Mouse (Mus musculus) hindbrain, embryonic 16.5 days (tissue): ENCODE measurements around the gene Vamp8. TPM values are rescaled to one million over a fixed set of nuclear protein-coding genes. Genes with fewer than 3 reads are reported as not detected.

Experiments used
- ATAC-seq: fragments of 200-750 bp; cut with Nextera tagmentation; 2 replicates; pipeline ENCODE4 v1.8.0; 2017; ENCODE audit warnings: moderate TSS enrichment, moderate library complexity
- H3K27ac ChIP-seq: fragments of 300-500 bp; sonication (generic); 2 replicates; pipeline ENCODE4 v1.5.1; 2014; ENCODE audit warnings: low read depth, mild to moderate bottlenecking, control low read depth, low read length, moderate library complexity
- H3K27me3 ChIP-seq: fragments of 300-500 bp; sonication (generic); replicated peaks from 2 replicates; pipeline ENCODE4 v1.6.1; 2014; ENCODE audit warnings: low read length; ENCODE audit not compliant: control insufficient read depth, insufficient read depth
- H3K36me3 ChIP-seq: fragments of 300-500 bp; sonication (generic); 2 replicates; pipeline ENCODE4 v1.6.1; 2014; ENCODE audit warnings: mild to moderate bottlenecking, low read length, moderate library complexity, mixed read lengths; ENCODE audit not compliant: control insufficient read depth, insufficient read depth
- H3K4me1 ChIP-seq: fragments of 300-500 bp; sonication (generic); 2 replicates; pipeline ENCODE4 v1.6.1; 2014; ENCODE audit warnings: low read depth, low read length; ENCODE audit not compliant: control insufficient read depth, insufficient read depth
- H3K4me2 ChIP-seq: fragments of 300-500 bp; sonication (generic); 2 replicates; pipeline ENCODE4 v1.6.1; 2014; ENCODE audit warnings: mild to moderate bottlenecking, low read length, control low read depth, moderate library complexity
- H3K4me3 ChIP-seq: fragments of 300-500 bp; sonication (generic); 2 replicates; pipeline ENCODE4 v1.5.1; 2014; ENCODE audit warnings: mild to moderate bottlenecking, low read length, control low read depth, moderate library complexity
- H3K9ac ChIP-seq: fragments of 300-500 bp; sonication (generic); 2 replicates; pipeline ENCODE4 v1.6.1; 2014; ENCODE audit warnings: low read depth, mild to moderate bottlenecking, control low read depth, low read length, moderate library complexity
- H3K9me3 ChIP-seq: fragments of 300-500 bp; sonication (generic); 2 replicates; pipeline ENCODE4 v1.6.1; 2014; ENCODE audit warnings: mild to moderate bottlenecking, low read length, moderate library complexity; ENCODE audit not compliant: control insufficient read depth
- WGBS: fragments of 180-500 bp; shearing (Covaris S2); extraction: QIAGEN DNeasy Blood & Tissue Kit; methylation state at CpG from one replicate; pipeline ENCODE4 v1.1.7; 2014; 5-methylcytosine and 5-hydroxymethylcytosine counted together
- polyA plus RNA-seq: library from polyadenylated mRNA; unstranded; fragments of >200 nt; fragmentation: Nextera tagmentation; extraction: Ambion mirVana; gene quantifications from 2 replicates; pipeline ENCODE4 v1.2.1, GENCODE M21; 2015

The Vamp8 gene
- polyA plus RNA-seq, 1 experiment from 2014 or later: 28.5 TPM

DNA sequence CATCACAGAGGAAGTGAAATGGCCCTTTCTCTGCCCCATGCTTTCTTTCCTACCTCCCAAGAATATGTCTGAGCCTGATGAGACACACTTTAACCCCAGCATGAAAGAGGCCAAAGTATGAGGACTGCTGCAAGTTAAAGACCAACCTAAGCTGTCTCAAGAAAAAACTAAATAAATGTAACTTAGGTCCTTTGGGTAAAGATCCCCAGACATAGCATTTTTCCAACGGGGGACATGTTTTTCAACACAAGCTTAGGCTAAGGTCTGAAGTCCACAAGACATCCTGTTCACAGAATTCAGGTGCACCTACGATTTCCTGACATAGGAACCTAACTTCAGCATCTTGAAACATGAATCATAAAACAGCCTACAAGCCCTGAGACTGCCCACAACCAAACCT lies 40.3 kb downstream of the Vamp8 start:
- Histone ChIP-seq H3K36me3 (peaks cover 12% of the 10 kb centered on the region; the same call in 1 of the 2 replicates), H3K4me1 (peaks cover 33% of the 10 kb centered on the region)
- ATAC-seq: no peak

DNA sequence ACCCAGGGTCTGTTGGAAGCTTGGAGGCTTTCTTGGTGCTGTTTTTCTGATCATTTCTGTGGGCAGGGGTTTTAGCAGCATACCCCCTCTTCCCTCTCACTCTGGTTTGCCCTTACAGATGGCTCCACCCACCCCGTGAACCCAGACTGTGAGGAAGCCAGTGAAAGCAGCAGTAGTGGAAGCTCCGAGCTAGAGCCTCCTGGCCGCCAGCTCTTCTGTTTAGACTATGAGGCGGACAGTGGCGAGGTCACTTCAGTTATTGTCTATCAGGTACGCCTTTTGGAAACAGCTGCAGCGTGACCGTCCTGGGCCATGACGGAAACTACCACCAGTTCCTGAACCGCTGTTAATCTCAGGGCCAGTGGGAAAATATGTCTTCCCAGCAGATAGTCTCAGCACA lies 42.1 kb downstream of the Vamp8 start:
- H3K9ac ChIP-seq: peak overlapping the region; percentile 78; the same call in 1 of the 2 replicates

More for the DNA sequence above, 40.3 kb downstream of the Vamp8 start:
- 97% methylated on average over 2 of the region's 2 CpGs for WGBS
- Histone ChIP-seq H3K27me3 (no peaks in the 10 kb centered on the region), H3K4me2 (no peak overlapping the region), H3K27ac (no peak overlapping the region), H3K9ac (no peak overlapping the region), H3K9me3 (no peaks in the 10 kb centered on the region), H3K4me3 (no peak overlapping the region)

DNA sequence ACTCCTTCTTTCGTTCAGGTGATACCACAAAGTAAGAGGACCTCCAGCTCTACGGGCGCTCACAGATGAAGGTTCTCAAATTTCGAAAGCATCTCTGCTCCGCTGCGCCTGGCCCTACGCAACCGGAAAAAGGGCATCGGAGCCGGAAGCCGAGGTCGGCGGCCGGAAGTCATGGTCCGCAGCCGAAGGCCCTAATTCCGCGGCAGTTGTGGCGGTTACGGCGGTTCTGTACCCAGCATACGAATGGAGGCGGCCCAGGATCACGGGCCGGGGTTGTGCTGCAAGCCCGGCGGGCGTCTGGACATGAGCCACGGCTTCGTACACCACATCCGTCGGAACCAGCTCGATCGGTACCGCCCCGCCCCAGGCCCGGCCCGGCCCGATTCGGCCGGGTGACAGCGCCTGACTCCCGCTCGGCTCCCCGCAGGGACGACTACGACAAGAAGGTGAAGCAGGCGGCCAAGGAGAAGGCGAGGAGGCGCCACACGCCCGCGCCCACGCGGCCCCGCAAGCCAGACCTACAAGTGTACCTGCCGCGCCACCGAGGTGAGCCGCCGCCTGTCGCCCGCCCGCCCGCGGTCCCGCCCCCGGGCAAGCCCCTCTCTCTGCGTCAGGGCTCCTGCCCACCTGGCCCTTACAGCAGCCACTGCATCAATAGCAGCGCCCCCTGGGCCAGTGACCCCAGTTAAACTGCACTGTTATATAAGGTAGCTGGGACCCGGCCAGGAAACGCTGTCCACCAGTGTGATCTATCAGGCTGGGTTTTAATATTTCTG lies 43.1 kb downstream of the Vamp8 start, which contains the start of gene 0610030E20Rik:
0610030E20Rik (plus strand) TSS at position 152 of the 776 bp plus-strand sequence.
- Histone ChIP-seq H3K36me3 (peaks cover 12% of the 10 kb centered on the region; the same call in 1 of the 2 replicates), H3K4me2 (peak within 1 kb of the TSS; percentile 86), H3K9ac (peak within 1 kb of the TSS; percentile 78), H3K27me3 (no peaks in the 10 kb centered on the region), H3K4me1 (peaks cover 35% of the 10 kb centered on the region), H3K27ac (peak within 1 kb of the TSS; percentile 80), H3K4me3 (peak within 1 kb of the TSS; percentile 58), H3K9me3 (no peaks in the 10 kb centered on the region)
- WGBS: under 1% methylated on average over 68 of the region's 72 CpGs
- ATAC-seq: peak; percentile 67

More for the DNA sequence above, 42.1 kb downstream of the Vamp8 start:
- H3K4me1 ChIP-seq: peaks cover 35% of the 10 kb centered on the region
- H3K27me3 ChIP-seq: no peaks in the 10 kb centered on the region
- no peak overlapping the region for H3K4me3 ChIP-seq
- H3K27ac ChIP-seq: no peak overlapping the region
- no peak for ATAC-seq
- H3K36me3 ChIP-seq: peaks cover 12% of the 10 kb centered on the region; the same call in 1 of the 2 replicates
- no peaks in the 10 kb centered on the region for H3K9me3 ChIP-seq
- WGBS: 76% methylated on average over 10 of the region's 10 CpGs
- H3K4me2 ChIP-seq: peak overlapping the region; percentile 86

DNA sequence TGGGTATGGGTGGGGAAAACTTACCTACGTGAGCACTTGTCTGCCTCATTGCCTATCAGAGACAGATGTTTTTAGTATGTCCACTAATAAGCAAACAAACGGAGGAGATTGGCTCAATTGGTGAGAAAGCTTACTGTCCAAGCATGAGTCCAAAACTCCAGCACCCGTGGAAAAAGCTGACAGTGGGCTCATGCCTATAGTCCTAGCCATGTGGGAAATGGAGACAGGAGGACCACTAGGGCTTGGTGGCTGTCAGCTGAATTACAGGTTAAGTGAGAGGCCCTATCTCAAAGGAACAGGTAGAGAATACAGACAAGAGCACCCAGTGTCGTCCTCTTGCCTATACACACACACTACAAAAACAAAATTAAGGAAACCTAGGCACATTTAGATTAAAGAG lies 44.2 kb downstream of the Vamp8 start:
- H3K4me3 ChIP-seq: no peak overlapping the region
- no peak overlapping the region for H3K9ac ChIP-seq
- no peak overlapping the region for H3K27ac ChIP-seq
- no peaks in the 10 kb centered on the region for H3K27me3 ChIP-seq
- H3K4me1 ChIP-seq: peaks cover 35% of the 10 kb centered on the region
- ATAC-seq: no peak
- no peaks in the 10 kb centered on the region for H3K9me3 ChIP-seq
- H3K4me2 ChIP-seq: no peak overlapping the region; the same call in 1 of the 2 replicates
- peaks cover 12% of the 10 kb centered on the region; the same call in 1 of the 2 replicates for H3K36me3 ChIP-seq
- WGBS: 87% methylated on average over 4 of the region's 4 CpGs

DNA sequence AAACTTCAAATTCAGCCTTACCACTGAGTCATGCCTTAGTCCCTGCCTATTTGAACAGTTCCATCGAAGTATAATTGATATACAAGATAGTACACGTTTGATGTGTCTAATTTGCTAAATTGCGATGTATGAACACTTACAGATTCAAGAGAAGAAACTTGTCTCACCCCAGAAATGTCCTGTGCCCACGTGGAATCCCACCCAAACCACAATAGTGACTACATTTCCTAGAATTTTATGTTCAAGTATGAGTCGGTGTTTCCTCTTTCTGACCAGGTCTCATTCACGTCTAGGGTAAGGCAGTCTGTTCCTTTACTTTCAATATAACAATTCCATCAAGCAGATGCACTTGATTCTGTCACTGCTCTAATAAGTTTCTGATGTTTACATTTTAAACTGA lies 44.9 kb downstream of the Vamp8 start:
- Histone ChIP-seq H3K4me3 (peak overlapping the region; percentile 100), H3K9me3 (no peaks in the 10 kb centered on the region), H3K27me3 (no peaks in the 10 kb centered on the region), H3K4me2 (peak overlapping the region; percentile 99), H3K9ac (no peak overlapping the region), H3K4me1 (peaks cover 35% of the 10 kb centered on the region), H3K27ac (no peak overlapping the region), H3K36me3 (peaks cover 9% of the 10 kb centered on the region; the same call in 1 of the 2 replicates)
- no peak for ATAC-seq
- 46% methylated on average over 6 of the region's 6 CpGs for WGBS

DNA sequence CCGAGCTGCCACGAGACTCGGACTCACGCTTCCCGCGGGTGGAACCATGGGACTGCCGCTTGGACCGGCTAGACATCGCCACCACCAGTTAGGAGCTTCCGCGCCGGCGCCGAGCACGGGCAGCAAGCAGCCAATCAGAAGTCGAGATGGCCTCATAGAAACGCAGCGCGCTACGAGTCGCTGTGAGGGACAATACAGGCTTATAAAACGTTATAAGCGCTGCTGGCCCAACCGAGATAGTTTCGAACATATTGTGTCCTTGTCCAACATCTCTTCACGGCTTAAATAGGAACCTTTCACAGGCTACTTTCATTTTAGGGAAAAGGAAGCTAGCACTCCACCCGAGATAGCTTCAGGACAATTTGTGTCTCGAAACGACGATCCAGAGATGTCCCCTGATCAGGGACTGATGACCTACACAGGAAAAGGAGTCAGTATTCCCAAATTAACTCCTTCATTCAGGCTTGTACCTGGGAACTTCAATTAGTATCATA lies 45.4 kb downstream of the Vamp8 start, which contains the start of gene Usp39:
Usp39 (minus strand) TSS at position 111 of the 494 bp plus-strand sequence.
- H3K4me2 ChIP-seq: peak within 1 kb of the TSS; percentile 99
- no peaks in the 10 kb centered on the region for H3K27me3 ChIP-seq
- peaks cover 35% of the 10 kb centered on the region for H3K4me1 ChIP-seq
- WGBS: 1% methylated on average over 30 of the region's 30 CpGs
- peak within 1 kb of the TSS; percentile 92 for H3K9ac ChIP-seq
- peak within 1 kb of the TSS; percentile 100 for H3K4me3 ChIP-seq
- H3K9me3 ChIP-seq: no peaks in the 10 kb centered on the region
- H3K36me3 ChIP-seq: peaks cover 4% of the 10 kb centered on the region; the same call in 1 of the 2 replicates
- peak; percentile 87 for ATAC-seq
- H3K27ac ChIP-seq: peak within 1 kb of the TSS; percentile 75

DNA sequence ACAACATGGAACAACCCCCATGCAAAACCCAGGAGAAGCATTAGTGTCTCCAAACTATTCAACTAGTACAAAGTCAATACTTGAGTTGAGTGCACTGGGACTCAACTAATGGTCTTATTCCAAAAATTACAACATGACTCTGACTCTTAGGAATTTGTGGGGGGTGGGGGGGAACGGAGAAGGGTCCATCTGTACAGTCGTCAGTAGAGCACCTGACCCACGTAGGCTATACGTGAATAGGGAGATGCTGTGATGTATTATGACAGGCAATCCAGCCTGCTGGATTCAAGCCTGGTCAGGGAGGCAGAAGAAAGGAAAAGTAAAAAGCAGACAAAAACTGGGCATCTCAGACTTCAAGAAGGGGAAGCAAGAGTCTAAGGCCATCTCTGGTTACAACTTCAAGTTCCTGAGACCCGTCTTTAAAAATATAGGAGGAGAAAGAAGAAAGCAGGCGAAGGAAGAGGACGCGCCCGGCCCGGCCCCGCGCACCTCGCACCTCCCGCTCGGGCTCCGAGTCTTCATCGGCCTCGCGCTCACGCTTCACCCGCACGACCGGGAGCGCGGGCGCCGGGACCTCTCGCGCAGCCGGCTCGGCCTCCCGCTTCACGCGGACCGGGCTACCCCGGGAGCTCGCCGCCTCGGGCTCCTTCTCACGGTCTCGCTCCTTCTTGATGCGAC lies 46.0 kb downstream of the Vamp8 start:
- no peaks in the 10 kb centered on the region for H3K27me3 ChIP-seq
- H3K4me1 ChIP-seq: peaks cover 35% of the 10 kb centered on the region
- H3K9me3 ChIP-seq: no peaks in the 10 kb centered on the region
- peak overlapping the region; percentile 100 for H3K4me3 ChIP-seq
- peak; percentile 61 for ATAC-seq
- peak overlapping the region; percentile 92 for H3K9ac ChIP-seq
- H3K27ac ChIP-seq: peak overlapping the region; percentile 75
- WGBS: under 1% methylated on average over 41 of the region's 42 CpGs
- peaks cover 3% of the 10 kb centered on the region; the same call in 1 of the 2 replicates for H3K36me3 ChIP-seq
- H3K4me2 ChIP-seq: peak overlapping the region; percentile 99

DNA sequence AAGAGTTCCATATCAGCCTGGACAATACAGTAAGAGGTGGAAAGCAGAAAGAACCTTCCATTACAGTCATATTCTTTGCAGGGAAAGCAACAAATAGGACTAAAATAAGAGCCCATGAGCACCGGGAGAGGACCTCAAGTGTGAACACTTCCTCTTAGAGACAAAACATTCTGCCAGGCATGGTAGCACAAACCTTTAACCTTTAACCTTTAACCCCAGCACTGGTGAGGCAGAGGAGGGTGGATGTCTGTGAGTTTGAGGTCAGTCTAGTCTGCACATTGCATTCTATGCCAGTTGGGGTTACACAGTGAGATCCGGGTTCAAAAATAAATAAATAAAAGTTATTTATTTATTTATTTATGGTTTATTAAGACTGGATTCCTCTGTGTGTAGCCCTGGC lies 50.0 kb downstream of the Vamp8 start:
- no peaks in the 10 kb centered on the region for H3K27me3 ChIP-seq
- H3K9ac ChIP-seq: no peak overlapping the region
- 62% methylated on average over 2 of the region's 2 CpGs for WGBS
- no peak overlapping the region for H3K4me2 ChIP-seq
- H3K4me3 ChIP-seq: no peak overlapping the region
- H3K36me3 ChIP-seq: peaks cover 19% of the 10 kb centered on the region
- H3K27ac ChIP-seq: no peak overlapping the region
- H3K4me1 ChIP-seq: peaks cover 12% of the 10 kb centered on the region
- no peaks in the 10 kb centered on the region for H3K9me3 ChIP-seq
- ATAC-seq: no peak
